Mouse (Mus musculus): ENCODE data around the gene Tipin. TPM values are rescaled to one million over a fixed set of nuclear protein-coding genes. Genes with fewer than 3 reads are reported as not detected.

Tipin gene
- polyA plus RNA-seq, 1 experiment = 40.8 TPM

- peak; percentile 20 for DNase-seq
- Histone ChIP-seq H3K4me3 (replicated peaks; ENCODE audit: insufficient read depth, low read depth, low read length) (no peak overlapping the region), H3K4me1 (ENCODE audit: control insufficient read depth, insufficient read depth, low read length) (no peaks in the 10 kb centered on the region; the same call in 1 of the 2 replicates), H3K27me3 (ENCODE audit: control insufficient read depth, insufficient read depth, low read length) (no peaks in the 10 kb centered on the region), H3K27ac (ENCODE audit: insufficient read depth, low read length) (no peak overlapping the region; the same call in 1 of the 2 replicates)
- TF ChIP-seq POLR2A (IDR thresholded peaks at IDR 0.05; ENCODE audit: borderline replicate concordance, insufficient read depth, low read length) (no peak), CTCF (IDR thresholded peaks at IDR 0.05; ENCODE audit: borderline replicate concordance, insufficient read depth, low read depth, low read length) (no peak)
- WGBS = 20% methylated on average over 8 of the region's 8 CpGs
Measured at GRCm38 (mm10) chr9:64339361-64339760, 58.0 kb downstream of the Tipin start.

GRCm38 (mm10) chr9:64340351-64341253, 59.2 kb downstream of the Tipin start:
- Histone ChIP-seq H3K4me3 (replicated peaks; ENCODE audit: insufficient read depth, low read depth, low read length) (peak overlapping the region; percentile 87), H3K27ac (ENCODE audit: insufficient read depth, low read length) (peak overlapping the region; percentile 100), H3K4me1 (ENCODE audit: control insufficient read depth, insufficient read depth, low read length) (no peaks in the 10 kb centered on the region; the same call in 1 of the 2 replicates), H3K27me3 (ENCODE audit: control insufficient read depth, insufficient read depth, low read length) (no peaks in the 10 kb centered on the region)
- under 1% methylated on average over 82 of the region's 85 CpGs for WGBS
- peak; percentile 81 to 89 for DNase-seq
- TF ChIP-seq CTCF (IDR thresholded peaks at IDR 0.05; ENCODE audit: borderline replicate concordance, insufficient read depth, low read depth, low read length) (no peak), POLR2A (IDR thresholded peaks at IDR 0.05; ENCODE audit: borderline replicate concordance, insufficient read depth, low read length) (peak; percentile 57)

DNA sequence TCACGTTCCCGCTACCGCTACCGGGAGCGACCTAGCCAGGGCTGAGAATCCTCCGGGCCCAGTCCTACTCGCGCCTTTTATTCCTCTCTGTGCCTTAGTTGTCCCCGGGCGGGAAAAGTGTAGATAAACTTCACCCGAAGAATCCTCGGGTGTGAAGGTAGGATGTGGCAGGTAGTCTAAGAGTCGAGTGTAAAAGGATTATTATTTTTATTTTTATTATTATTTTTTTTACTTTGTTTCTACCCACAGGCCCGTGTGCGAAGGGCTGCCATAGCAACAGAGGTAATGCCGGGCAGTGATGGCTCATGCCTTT, 59.8 kb downstream of the Tipin start, which contains the start of gene Dis3l:
Gene Dis3l (minus strand): TSS at position 35 of the 313 bp plus-strand sequence.
- WGBS = 2% methylated on average over 16 of the region's 16 CpGs
- H3K27me3 ChIP-seq (ENCODE audit: control insufficient read depth, insufficient read depth, low read length) = no peaks in the 10 kb centered on the region
- no peaks in the 10 kb centered on the region; the same call in 1 of the 2 replicates for H3K4me1 ChIP-seq (ENCODE audit: control insufficient read depth, insufficient read depth, low read length)
- TF ChIP-seq POLR2A (IDR thresholded peaks at IDR 0.05; ENCODE audit: borderline replicate concordance, insufficient read depth, low read length) (no peak), CTCF (IDR thresholded peaks at IDR 0.05; ENCODE audit: borderline replicate concordance, insufficient read depth, low read depth, low read length) (no peak)
- peak within 1 kb of the TSS; percentile 100 for H3K27ac ChIP-seq (ENCODE audit: insufficient read depth, low read length)
- H3K4me3 ChIP-seq (replicated peaks; ENCODE audit: insufficient read depth, low read depth, low read length) = peak within 1 kb of the TSS; percentile 87
- no peak for DNase-seq

GRCm38 (mm10) chr9:64341671-64342070, 60.3 kb downstream of the Tipin start:
- Histone ChIP-seq H3K4me3 (replicated peaks; ENCODE audit: insufficient read depth, low read depth, low read length) (no peak overlapping the region), H3K27me3 (ENCODE audit: control insufficient read depth, insufficient read depth, low read length) (no peaks in the 10 kb centered on the region), H3K4me1 (ENCODE audit: control insufficient read depth, insufficient read depth, low read length) (no peaks in the 10 kb centered on the region; the same call in 1 of the 2 replicates), H3K27ac (ENCODE audit: insufficient read depth, low read length) (0 out of 2 replicates have a peak overlapping the region, but pooled peaks have one; percentile 20)
- WGBS = 86% methylated on average over 8 of the region's 8 CpGs
- TF ChIP-seq POLR2A (IDR thresholded peaks at IDR 0.05; ENCODE audit: borderline replicate concordance, insufficient read depth, low read length) = no peak
- no peak for TF ChIP-seq CTCF (IDR thresholded peaks at IDR 0.05; ENCODE audit: borderline replicate concordance, insufficient read depth, low read depth, low read length)
- no peak for DNase-seq

DNA sequence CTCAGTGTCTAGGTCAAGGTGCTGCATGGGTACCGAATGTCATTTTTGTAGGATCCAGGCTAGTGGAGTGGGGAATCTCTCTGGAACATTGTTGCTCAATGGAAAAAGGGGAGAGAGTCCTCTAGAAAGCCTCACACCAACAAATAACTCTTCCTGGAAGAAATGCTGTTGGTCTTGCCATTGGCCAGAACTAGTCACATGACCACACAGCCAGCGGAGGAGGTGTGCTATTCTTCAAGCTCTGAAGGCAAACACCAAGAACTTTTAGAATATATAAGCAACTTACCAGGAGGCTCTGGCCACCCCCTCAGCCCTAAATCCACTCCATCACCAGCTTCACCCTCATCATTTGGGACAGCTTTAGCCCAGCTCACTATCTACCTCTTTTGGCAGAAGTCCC, 62.3 kb downstream of the Tipin start:
- H3K4me1 ChIP-seq (ENCODE audit: control insufficient read depth, insufficient read depth, low read length) = no peaks in the 10 kb centered on the region; the same call in 1 of the 2 replicates
- H3K4me3 ChIP-seq (replicated peaks; ENCODE audit: insufficient read depth, low read depth, low read length) = no peak overlapping the region
- no peak overlapping the region for H3K27ac ChIP-seq (ENCODE audit: insufficient read depth, low read length)
- H3K27me3 ChIP-seq (ENCODE audit: control insufficient read depth, insufficient read depth, low read length) = no peaks in the 10 kb centered on the region
- no peak for TF ChIP-seq POLR2A (IDR thresholded peaks at IDR 0.05; ENCODE audit: borderline replicate concordance, insufficient read depth, low read length)
- TF ChIP-seq CTCF (IDR thresholded peaks at IDR 0.05; ENCODE audit: borderline replicate concordance, insufficient read depth, low read depth, low read length) = no peak
- 97% methylated on average over 2 of the region's 2 CpGs for WGBS
- DNase-seq = no peak

DNA sequence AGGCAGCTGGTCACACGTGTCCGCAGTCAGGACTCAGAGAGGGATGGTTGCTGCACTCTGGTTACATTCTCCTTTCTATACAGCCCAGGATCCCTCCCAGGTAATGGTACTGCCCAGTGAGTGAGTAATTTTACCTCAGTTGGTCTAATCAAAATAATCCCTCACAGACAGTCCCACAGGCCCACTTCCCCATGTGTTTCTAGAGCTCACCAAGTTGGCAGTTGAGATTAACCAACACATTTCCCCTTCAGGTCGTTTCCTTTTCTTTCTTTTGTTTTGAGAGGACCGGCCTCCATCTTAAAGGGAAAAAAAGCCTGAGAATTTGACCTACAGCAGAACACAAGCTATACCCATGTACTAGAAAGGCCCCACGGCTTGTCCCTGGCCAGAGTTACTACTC, 64.5 kb downstream of the Tipin start:
- Histone ChIP-seq H3K27me3 (ENCODE audit: control insufficient read depth, insufficient read depth, low read length) (no peaks in the 10 kb centered on the region), H3K4me3 (replicated peaks; ENCODE audit: insufficient read depth, low read depth, low read length) (no peak overlapping the region), H3K27ac (ENCODE audit: insufficient read depth, low read length) (no peak overlapping the region), H3K4me1 (ENCODE audit: control insufficient read depth, insufficient read depth, low read length) (no peaks in the 10 kb centered on the region; the same call in 1 of the 2 replicates)
- TF ChIP-seq CTCF (IDR thresholded peaks at IDR 0.05; ENCODE audit: borderline replicate concordance, insufficient read depth, low read depth, low read length) (no peak), POLR2A (IDR thresholded peaks at IDR 0.05; ENCODE audit: borderline replicate concordance, insufficient read depth, low read length) (no peak)
- WGBS = 69% methylated on average over 5 of the region's 5 CpGs
- DNase-seq = no peak

GRCm38 (mm10) chr9:64347377-64347776, 66.0 kb downstream of the Tipin start:
- H3K27me3 ChIP-seq (ENCODE audit: control insufficient read depth, insufficient read depth, low read length) = no peaks in the 10 kb centered on the region
- peak in 1 of 2 experiments; percentile 23 for DNase-seq
- TF ChIP-seq CTCF (IDR thresholded peaks at IDR 0.05; ENCODE audit: borderline replicate concordance, insufficient read depth, low read depth, low read length) (no peak), POLR2A (IDR thresholded peaks at IDR 0.05; ENCODE audit: borderline replicate concordance, insufficient read depth, low read length) (no peak)
- no peak overlapping the region for H3K27ac ChIP-seq (ENCODE audit: insufficient read depth, low read length)
- no peaks in the 10 kb centered on the region for H3K4me1 ChIP-seq (ENCODE audit: control insufficient read depth, insufficient read depth, low read length)
- no peak overlapping the region for H3K4me3 ChIP-seq (replicated peaks; ENCODE audit: insufficient read depth, low read depth, low read length)
- WGBS = 0% methylated on average over 1 of the region's 1 CpGs

GRCm38 (mm10) chr9:64349490-64349889, 68.1 kb downstream of the Tipin start:
- Histone ChIP-seq H3K4me1 (ENCODE audit: control insufficient read depth, insufficient read depth, low read length) (no peaks in the 10 kb centered on the region), H3K27me3 (ENCODE audit: control insufficient read depth, insufficient read depth, low read length) (no peaks in the 10 kb centered on the region), H3K27ac (ENCODE audit: insufficient read depth, low read length) (no peak overlapping the region), H3K4me3 (replicated peaks; ENCODE audit: insufficient read depth, low read depth, low read length) (no peak overlapping the region)
- DNase-seq = no peak
- 81% methylated on average over 5 of the region's 5 CpGs for WGBS
- TF ChIP-seq CTCF (IDR thresholded peaks at IDR 0.05; ENCODE audit: borderline replicate concordance, insufficient read depth, low read depth, low read length) = no peak
- no peak for TF ChIP-seq POLR2A (IDR thresholded peaks at IDR 0.05; ENCODE audit: borderline replicate concordance, insufficient read depth, low read length)
